Mouse (Mus musculus) spleen, adult 18-20 months (tissue): ENCODE data around the gene Mllt11.

Source experiments
- DNase-seq, 2 experiments: peaks; one replicate each; pipeline ENCODE4 v3.0.0; 2022; ENCODE audit warnings: mixed read lengths in 2 of 2

Gene Mllt11

DNA sequence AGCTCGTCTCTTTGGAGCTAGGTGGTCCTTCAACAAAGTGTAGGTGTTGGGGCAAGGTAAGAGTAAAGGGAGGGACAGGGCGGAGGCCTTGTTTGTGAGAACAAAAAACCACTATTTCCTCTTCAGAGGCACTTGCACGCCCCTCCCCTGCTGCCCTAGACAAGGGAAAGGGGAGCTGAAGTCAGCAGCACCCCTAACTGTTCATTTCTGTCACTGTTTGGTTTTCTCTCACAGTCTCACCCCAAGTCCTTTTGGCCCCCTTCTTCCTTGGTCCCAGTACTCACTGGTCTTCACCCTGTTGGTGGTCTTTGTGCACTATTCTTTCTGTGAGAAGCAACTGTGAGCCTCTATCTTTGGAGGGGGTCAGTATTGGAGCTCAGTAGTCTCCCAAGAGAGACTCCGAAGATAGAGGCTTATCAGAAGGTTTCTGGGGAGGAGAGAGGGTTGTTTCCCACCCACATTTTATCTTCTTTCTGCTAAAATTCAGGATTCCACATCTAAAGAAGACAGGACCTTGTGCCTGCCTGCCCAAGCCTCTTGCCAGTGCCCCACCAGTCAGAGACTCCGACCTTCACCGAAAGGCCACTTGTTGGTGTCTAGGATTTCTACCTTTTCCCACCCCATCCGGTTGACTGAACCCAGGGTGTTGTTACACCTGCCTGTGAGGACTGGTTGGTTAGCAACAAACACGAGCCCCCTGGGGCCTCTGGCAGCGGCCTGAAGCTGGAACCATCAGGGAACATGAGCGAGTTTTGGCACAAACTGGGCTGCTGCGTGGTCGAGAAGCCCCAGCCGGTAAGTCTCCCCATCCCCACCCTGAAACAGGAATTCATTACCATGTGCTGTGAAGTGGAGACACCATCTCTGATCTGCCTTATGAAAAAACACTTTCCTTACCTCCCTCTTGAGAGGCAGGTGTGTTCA, at the start of gene Mllt11:
Gene Mllt11, minus strand, starts transcription at position 874 of the 924 bp plus-strand sequence.
- peak; percentile 60 to 67 for DNase-seq

DNA sequence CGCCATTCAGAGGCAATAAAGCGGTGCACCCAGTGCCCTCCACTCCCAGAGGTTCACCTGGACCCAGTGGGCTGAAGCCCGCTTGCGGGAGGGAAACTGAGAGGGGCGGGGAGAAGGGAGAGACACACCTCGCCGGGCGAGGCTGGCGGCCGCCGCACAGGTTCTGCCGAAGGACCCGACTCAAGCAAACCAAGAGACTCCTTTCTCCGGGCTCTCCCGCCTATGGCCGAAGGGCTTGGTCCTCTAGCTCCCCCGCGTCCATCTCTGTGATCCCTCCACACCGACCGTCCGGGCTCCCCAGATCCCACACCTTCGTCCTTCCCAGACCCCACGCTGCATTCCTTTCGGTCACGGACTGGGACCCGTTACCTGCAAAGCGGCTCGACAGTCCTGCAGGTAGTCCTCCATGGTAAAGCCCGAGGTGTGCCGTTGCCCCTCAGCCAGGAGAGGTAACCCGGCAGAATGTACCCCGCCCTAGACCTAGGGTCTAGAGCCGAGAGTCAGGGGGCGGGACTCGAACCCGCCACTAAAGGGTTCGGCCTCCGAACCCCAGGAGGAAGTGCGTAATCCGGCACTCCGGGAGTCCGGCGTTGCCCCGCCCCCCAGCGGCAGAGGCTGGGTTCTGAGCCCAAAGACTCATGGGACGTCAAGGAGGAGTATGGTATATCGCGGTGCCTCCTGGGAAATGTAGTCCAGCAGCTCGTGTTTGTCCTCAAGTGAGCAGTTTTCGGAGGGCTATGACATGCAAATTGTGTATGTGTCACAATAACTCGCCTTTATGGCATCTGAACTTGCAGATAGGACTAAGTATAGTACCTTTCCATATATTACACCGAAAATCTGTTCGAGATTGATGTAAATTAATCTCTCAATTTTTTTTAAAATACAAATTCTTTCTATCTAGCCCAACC, 49.5 kb upstream of the Mllt11 start, which contains the start of the genes Mindy1 and Prune1:
Gene Mindy1, plus strand, starts transcription at position 130 of the 911 bp plus-strand sequence.
Gene Prune1, minus strand, starts transcription at position 861 of the 911 bp plus-strand sequence.
- DNase-seq, result peak; percentile 98

DNA sequence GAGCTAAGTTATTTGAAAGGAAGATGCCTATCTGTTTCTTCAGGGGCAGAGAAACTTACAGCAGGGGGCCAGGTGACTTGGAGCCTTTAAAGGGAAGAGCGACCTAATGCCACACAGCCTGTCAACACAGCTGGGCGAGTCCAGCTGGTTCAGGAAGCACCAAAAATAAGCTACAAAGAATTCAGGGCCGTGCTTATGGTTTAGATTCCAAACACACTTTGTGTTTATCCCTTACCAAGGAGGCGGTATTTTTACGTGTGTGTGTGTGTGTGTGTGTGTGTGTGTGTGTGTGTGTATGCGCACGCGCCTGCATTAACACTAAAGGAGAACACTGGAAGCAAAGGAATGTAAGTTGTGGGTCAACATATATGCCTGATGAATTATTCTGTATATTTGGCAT, 48.8 kb upstream of the Mllt11 start:
- peak in 1 of 2 experiments; percentile 10 for DNase-seq

DNA sequence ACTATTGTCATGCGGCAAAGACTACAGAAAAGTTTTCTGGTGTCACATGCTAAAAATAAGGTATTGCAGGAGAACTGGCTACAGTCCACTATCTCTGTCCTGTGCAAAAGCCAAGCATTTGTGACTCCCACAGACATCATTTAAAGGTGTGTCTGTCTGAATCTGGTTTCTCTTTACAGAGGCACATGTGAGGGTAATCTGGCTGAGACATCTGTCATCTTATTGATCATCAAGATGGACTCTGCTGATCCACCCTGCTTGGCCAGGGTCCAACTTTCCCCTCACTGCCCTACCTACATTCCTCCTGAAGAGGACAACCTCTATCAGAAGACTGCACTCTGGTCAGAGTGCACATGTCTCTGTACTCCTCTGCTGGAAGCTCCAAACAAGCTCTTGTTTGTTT, 45.2 kb upstream of the Mllt11 start:
- DNase-seq, result no peak

DNA sequence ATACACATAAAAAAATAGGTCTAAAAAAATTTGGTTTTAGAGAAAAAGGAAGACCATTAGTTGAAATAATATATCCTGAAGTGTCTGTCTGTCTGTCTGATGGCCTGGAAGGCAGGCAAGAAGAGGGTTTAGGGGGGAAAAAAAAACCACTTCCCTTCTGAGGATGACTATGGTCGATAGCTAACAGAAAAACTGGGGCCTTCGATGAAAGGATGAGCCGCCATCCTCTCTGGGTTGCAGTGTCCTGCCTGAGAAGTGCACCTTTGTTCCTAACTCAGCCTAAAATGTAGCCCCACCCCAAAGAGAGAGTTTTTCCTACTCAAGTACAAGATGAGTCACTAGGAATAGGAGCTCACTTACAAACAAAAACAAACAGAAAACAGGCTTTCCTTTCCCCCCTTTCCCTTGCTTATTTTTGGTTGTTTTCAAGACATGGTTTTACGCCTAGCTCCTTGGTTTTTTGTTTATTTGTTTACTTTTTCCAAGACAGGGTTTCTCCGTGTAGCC, 44.5 kb upstream of the Mllt11 start:
- no peak for DNase-seq

DNA sequence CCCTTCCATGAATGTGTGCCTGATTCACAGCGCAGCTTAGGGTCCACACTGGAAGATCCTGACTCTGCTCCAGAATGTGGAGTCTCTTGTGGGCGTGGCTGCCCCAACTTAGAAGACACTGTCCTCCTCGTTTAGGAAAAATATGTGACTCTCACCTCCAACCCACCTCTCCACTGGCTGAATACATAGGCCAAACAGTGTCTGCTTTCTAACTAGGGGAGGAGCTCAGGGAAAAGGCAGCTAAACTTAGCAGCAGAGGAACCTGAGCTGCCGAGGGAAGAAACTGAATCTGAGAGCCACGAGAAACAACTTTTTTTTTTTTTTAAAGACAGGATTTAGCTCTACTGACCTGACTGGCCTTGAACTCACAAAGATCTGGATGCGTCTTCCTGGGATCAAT, 43.2 kb upstream of the Mllt11 start:
- no peak for DNase-seq

DNA sequence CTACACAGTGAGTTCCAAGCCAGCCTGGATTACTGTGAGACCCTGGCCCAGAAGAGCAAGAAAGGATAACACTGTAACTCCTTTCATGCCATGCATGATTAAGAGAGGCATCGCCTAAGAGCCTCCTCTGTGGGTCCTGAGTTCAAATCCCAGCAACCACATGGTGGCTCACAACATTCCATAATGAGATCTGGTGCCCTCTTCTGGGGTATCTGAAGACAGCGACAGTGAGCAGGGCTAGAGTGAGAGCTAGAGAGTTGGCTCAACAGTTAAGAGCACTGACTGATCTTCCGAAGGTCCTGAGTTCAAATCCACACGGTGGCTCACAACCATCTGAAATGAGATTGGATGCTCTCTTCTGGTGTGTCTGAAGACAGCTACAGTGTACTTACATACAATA, 42.5 kb upstream of the Mllt11 start:
- no peak for DNase-seq

DNA sequence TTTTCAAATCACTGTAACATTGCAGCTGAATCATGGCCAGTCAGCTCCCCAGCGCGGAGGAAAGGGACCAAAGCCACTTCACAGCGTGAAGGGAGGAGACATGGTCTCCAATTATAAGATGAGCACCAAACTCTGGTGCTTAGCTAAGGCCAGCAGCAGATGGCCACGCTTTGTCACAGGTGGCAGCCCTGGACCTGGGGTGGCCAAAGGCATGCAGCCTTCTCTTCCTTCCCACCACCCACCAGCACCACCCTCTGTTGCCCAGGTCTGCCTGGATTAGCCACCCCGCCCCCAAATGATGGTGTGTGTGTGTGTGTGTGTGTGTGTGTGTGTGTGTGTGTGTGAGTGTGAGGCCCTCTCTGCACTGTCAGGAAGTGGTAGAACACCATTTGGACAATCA, 41.5 kb upstream of the Mllt11 start:
- DNase-seq, result no peak

DNA sequence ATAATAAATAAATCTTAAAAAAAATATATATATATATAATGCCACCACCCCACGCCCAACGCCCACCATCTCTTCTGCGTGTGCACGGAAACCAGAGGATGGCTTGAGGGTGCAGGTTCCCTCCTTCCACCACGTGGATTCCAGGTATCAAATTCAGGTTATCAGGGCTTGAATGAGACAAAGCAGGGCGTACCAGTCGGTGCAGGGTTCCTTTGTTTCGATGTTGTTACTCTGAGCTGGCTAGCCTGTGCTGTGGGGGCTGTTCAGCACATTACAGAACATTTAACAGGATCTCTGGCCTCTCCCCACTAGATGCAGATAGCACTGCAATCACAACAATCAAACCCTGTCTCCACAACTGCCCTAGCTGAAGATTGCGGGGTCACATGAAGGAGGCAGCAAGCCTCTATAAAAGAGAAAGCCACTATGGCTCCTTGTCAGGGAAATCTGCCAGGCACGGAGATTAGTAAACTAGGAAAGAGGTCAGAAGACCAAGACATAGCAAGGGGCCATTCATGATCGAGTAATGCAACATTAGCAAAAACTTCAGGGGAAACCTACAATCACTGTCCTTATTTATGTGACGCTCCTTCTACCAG, 38.9 kb upstream of the Mllt11 start:
- no peak for DNase-seq

DNA sequence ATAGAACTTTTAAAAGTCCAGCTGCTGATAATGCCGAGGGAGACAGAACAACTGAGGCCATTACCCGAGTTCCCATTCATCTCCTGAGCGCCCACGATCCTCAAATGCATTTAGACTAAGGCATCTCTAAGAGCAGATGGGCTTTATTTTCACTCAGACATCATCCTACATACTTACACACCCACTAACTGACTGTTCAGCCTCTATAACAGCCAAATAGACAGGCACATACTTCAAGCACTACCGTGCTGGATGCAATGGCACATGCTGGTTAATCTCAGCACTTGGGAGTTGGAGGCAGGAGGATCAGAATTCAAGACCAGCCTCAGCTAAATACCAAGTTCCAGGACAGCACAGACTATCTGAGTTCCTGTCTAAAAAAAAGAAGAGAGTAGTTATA, 37.8 kb upstream of the Mllt11 start:
- no peak for DNase-seq

DNA sequence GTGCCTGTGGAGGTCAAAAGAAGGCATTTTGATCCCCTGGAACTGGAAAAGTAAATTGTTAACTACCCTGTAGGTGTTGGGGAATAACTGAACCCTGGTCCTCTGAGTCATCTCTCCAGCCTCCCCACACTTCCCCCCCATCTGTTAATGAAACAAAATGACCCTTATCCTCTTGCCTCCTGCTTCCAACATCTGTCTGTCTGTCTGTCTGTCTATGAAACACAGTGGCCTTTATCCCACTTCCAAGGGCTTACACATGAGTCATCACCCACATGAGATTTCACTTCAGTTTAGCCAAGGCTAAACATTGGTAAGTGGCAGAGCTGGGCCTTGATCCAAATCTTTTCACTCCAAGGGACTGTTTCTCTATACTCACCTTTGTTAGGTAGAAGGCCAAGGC, 35.9 kb upstream of the Mllt11 start:
- DNase-seq, result no peak

DNA sequence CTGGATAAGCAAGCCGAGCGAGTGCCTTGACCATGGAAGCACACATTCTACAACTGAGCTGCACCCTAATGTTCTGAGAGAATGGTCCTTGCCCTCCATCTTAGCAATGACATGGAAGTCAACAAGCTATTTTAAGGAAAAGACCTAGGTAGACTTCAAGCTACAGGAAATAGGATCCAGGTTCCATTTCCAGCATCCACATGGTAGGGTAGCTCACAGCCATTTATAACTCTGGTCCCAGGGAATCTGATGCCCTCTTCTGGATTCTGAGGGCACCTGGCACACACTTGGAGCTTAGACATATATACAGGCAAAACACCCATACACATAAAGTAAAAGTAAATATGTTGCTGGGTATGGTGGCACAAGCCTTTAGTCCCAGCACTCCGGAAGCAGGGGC, 34.1 kb upstream of the Mllt11 start:
- no peak for DNase-seq

DNA sequence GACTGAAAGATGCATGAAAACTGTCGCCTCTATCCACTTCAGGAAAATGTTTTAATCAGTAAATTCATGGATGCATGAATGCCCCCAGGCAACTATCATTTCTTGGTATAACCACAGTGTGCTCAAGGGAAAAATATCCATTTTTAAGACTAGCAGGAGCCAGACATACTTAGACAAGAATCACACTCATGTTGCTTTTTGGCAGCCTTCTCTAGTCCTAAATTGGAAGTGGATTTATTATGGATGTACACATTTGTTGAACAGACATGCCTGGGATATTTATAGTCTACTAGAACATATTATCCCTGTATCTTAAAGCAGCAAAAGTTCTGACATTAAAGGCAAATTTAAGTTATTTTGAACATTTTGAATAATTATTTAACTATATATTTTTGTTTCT, 32.8 kb upstream of the Mllt11 start:
- DNase-seq, result no peak

DNA sequence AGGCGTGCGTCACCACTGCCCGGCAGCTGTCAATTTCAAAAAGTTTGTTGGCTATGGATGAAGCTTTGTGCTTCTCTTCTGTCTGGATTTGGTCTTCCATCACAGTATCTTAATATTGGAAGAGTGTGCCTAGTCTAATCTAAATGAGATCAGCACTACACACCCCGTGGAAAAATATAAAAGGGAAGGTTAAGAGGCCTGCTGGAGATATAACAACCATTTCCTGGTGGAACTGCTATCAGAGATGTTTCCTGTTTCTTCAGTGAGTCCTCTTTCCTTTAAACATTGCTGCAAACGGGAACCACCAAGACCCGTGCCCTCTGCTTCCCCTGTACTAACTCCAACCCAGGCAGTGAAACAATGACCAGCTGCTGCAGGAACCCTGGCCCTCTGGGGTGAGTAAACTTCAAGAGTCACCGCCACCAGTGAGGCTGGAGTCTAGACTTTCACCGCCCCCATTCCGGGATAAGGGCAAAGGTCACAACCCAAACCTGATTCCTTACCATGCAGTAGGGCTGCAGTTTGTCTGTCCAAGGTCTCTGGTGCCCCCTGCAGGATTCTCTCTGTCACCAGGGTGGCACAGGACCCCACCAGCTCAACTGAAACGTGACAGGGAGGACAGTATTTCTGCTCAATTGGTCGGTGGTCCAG, 31.2 kb upstream of the Mllt11 start:
- peak; percentile 60 to 83 for DNase-seq

DNA sequence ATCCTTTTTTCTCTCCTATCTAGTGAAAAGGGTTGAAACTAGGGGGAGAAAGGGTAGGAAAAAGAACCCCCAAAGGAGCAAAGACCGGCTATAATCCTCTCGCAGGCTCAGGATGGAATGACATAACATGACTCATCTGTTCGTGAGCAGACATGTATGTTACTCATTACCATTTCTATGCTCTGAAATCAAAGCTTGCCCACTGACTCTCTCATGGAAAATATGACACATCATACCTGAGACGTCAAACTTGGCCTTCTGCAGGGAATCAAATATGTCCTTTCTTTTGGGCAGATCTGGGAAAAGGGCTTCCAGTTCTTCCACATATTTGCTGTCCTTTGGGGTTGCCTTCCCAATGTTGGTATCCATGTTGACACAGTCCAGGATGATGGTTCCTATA, 30.0 kb upstream of the Mllt11 start:
- DNase-seq, result no peak

DNA sequence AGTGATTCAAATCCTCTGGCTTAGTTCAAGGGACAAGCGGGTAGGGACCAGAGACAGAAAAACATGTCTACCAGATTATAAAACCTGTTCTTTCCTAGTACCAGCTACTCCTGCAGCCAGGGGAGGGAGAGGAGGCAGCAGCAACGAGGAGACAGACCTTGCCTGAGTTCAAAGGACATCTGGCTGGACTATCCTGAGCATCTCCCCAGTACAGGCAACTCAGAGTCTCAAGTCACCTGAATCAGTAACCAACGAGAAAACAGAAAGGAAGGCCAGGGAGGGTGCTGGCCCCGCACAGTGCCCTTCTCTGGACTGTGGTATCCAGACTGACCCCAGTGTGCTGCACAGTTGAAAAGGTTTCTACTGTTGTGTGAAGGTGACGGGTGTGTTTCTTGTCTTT, 25.0 kb upstream of the Mllt11 start:
- DNase-seq, result no peak

DNA sequence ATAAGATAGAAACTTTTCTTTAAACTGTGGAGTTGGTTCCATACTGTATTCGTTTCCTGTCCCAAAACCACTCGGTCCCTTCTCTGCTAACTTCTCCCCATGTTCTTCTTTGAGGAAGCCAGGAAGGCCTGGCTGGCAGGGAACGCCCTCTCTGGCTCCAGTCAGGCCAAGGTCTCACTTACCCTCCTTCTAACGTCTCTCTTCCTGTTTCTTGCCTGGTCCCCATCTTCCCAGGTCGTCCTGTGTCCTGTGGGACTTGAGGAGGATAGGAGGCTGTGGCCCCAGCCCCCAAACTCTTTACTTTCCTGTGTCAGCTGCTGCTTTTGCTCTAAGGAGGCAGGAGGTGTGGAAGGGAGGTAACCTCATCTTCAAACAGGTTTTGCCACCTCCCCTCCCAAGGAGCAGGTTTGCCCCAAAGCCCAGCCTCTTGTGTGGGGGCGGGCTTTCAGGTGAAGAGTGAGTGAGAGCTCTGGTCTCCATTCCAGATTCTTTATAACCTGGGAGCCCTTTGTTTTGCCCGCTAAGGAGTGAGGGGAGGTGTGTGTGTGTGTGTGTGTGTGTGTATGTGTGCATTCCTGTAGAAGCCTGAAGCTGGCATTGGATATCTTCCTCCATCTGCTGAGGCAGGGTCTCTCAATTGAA, 18.9 kb upstream of the Mllt11 start, which contains the start of gene Bnipl:
Gene Bnipl, minus strand, starts transcription at position 411 of the 642 bp plus-strand sequence.
- no peak for DNase-seq

DNA sequence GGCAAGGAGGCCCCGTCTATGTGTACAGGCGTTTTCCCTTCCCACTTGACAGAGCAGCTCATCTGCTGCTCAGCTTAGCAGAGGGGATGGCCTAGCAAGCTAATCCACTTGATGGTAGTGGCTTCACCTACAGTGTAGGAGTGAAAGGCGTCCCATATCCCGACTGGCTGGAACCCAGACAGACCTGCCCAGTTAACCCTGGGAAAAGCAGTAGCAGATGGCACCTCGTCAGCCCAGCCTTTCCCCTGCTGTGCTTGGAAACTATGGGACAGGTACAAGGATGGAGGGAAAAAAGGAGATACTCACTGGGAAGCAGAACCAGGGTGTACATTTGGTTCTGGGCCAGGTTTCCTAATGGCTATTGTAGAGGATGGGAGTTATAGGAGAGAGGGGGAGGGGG, 18.4 kb upstream of the Mllt11 start:
- no peak for DNase-seq

DNA sequence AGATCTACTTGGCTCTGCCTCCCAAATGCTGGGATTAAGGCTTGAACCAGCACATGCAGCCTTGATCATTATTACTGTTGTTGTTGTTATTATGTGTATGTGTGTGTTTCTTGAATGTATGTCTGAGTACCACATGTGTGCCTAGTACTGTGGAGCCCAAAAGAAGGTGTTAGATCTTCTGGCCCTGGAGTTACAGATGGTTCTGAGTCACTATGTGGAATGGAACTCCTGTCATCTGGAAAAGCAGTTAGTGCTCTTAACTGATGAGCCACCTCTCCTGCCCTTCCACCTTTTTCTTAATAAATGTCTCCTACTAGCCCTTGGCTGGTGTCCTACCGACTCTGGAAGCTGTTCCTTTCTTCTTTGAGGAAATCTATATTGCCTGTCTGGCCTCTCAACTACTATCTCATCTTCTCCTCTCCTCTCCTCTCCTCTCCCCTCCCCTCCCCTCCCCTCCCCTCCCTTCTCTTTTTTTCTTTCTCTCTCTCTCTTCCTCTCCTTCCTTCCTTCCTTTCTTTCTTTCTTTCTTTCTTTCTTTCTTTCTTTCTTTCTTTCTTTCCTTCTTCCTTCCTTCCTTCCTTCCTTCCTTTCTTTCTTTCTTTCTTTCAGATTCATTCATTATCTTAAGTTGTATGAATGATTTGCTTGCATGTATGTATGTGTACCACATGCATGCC, 15.8 kb upstream of the Mllt11 start:
- DNase-seq, result no peak

DNA sequence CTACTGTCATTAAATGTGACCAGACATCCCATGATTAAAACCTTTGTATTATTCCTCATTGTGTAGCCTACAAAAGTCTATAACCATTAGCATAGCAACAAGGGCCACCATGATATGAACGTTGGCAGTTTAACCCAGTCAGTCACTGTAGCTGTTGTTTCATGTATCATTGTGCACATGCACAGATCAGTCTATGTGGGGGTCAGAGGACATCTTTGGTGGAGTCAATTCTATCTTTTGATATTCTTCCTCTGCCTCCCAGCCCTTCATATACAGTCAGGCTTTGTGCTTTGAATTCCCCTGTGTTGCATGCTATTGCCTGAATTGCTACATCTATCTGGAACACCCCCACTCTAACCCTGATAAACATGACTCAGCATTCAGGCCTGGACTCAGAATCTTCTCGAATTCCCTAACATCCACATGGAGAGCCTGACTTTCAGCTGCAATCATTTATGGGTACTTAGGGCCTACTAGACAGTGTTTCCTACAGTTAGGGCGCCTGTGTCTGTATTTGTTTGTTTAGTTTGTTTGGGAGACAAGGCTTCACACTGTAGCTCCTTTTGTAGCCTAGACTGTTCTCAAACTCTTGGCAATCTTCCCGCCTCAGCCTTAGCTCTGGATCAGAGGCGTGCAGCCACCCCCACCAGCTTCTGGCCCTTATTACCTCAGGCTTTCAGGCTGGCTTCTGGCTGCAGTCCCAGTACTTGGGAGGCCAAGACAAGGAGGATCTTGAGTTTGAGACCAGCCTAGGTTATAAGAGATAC, 14.7 kb upstream of the Mllt11 start:
- no peak for DNase-seq
